In genomic region chr4:55292277-55292676, GRCm38 (mm10) we compare ENCODE assay signal across 9 mouse cellular contexts. TPM values are rescaled to one million over a fixed set of nuclear protein-coding genes. Genes with fewer than 3 reads are reported as not detected.
DNase-seq lines count a peak whose midpoint lies in the region; ATAC-seq and TF ChIP-seq lines count a peak whose summit lies in the region.
"Had no signal": no experiment of that assay in that cellular context is flagged by ENCODE, and none has a peak within 500 bp of the region (broad histone marks: within the 10 kb centered on the region; RNA-seq: fewer than 3 reads in every experiment).

No protein-coding gene starts in this region.

- H3K4me3 ChIP-seq in kidney, adult 2 months (ENCODE audit: insufficient read depth, low read depth, low read length), result no peak overlapping the region
- no peak overlapping the region for H3K4me3 ChIP-seq in kidney, embryonic 14.5 days (ENCODE audit: low read length)
- no peak overlapping the region for H3K4me3 ChIP-seq in ES-Bruce4 (ENCODE audit: low read depth, low read length)
- no peak overlapping the region for H3K4me3 ChIP-seq in liver, embryonic 12.5 days
- H3K4me3 ChIP-seq: embryonic facial prominence, embryonic 15.5 days had no signal

- no peak for TF ChIP-seq EP300 in ES-Bruce4 (IDR thresholded peaks at IDR 0.05; ENCODE audit: insufficient read depth, low read depth, low read length)

- H3K4me1 ChIP-seq in kidney, adult 2 months (ENCODE audit: control insufficient read depth, insufficient read depth, low read length), result no peaks in the 10 kb centered on the region
- peaks cover 2% of the 10 kb centered on the region; the same call in 1 of the 2 replicates for H3K4me1 ChIP-seq in kidney, embryonic 14.5 days (ENCODE audit: control insufficient read depth, insufficient read depth, low read length)
- peaks cover 1% of the 10 kb centered on the region for H3K4me1 ChIP-seq in ES-Bruce4 (ENCODE audit: control insufficient read depth, insufficient read depth, low read length)
- H3K4me1 ChIP-seq in liver, embryonic 12.5 days, result peaks cover 24% of the 10 kb centered on the region

- no peak for TF ChIP-seq POLR2A in kidney, adult 2 months (IDR thresholded peaks at IDR 0.05; ENCODE audit: low read depth, low read length)
- TF ChIP-seq POLR2A in ES-Bruce4 (IDR thresholded peaks at IDR 0.05; ENCODE audit: insufficient read depth, low read length), result no peak

- no peak overlapping the region for H3K27ac ChIP-seq in kidney, adult 2 months (ENCODE audit: insufficient read depth, low read depth, low read length)
- no peak overlapping the region for H3K27ac ChIP-seq in kidney, embryonic 14.5 days (ENCODE audit: low read depth, low read length)
- H3K27ac ChIP-seq in ES-Bruce4 (ENCODE audit: insufficient read depth, low read length), result no peak overlapping the region
- no peak overlapping the region for H3K27ac ChIP-seq in liver, embryonic 12.5 days
- H3K27ac ChIP-seq: embryonic facial prominence, embryonic 15.5 days had no signal

- no peaks in the 10 kb centered on the region for H3K9me3 ChIP-seq in kidney, embryonic 14.5 days (ENCODE audit: control insufficient read depth, low read length)
- no peaks in the 10 kb centered on the region for H3K9me3 ChIP-seq in ES-Bruce4 (replicated peaks; ENCODE audit: control insufficient read depth, insufficient read depth, low read length, poor library complexity, severe bottlenecking)
- no peaks in the 10 kb centered on the region for H3K9me3 ChIP-seq in liver, embryonic 12.5 days (replicated peaks)
- H3K9me3 ChIP-seq: embryonic facial prominence, embryonic 15.5 days had no signal

- DNase-seq in kidney, adult 2 months, result peak; percentile 10
- peak; percentile 67 for DNase-seq in 416B (ENCODE audit: low read depth)
- no peak for DNase-seq in frontal cortex, postnatal 25 days (ENCODE audit: low spot score in 2 of 2)
- DNase-seq in right cerebral cortex, adult 2 months (ENCODE audit: low spot score in 2 of 2), result no peak

- peak; percentile 51 for TF ChIP-seq CTCF in kidney, adult 2 months (conservative IDR thresholded peaks at IDR 0.05; ENCODE audit: insufficient read depth, insufficient read length, low read depth, low read length)
- TF ChIP-seq CTCF in ES-Bruce4 (IDR thresholded peaks at IDR 0.05; ENCODE audit: low read depth, low read length), result peak; percentile 85

- H3K36me3 ChIP-seq in kidney, adult 2 months (ENCODE audit: control insufficient read depth, insufficient read depth, low read length), result no peaks in the 10 kb centered on the region
- H3K36me3 ChIP-seq in kidney, embryonic 14.5 days (ENCODE audit: control insufficient read depth, insufficient read depth, low read length), result no peaks in the 10 kb centered on the region
- no peaks in the 10 kb centered on the region for H3K36me3 ChIP-seq in ES-Bruce4 (ENCODE audit: control insufficient read depth, insufficient read depth, low read length, poor library complexity, severe bottlenecking)
- H3K36me3 ChIP-seq in liver, embryonic 12.5 days, result no peaks in the 10 kb centered on the region
- H3K36me3 ChIP-seq: embryonic facial prominence, embryonic 15.5 days had no signal

- no peak overlapping the region for H3K9ac ChIP-seq in kidney, embryonic 14.5 days (ENCODE audit: low read depth, low read length)
- H3K9ac ChIP-seq in ES-Bruce4 (ENCODE audit: low read depth, poor library complexity, severe bottlenecking), result no peak overlapping the region
- no peak overlapping the region for H3K9ac ChIP-seq in liver, embryonic 12.5 days
- H3K9ac ChIP-seq: embryonic facial prominence, embryonic 15.5 days had no signal

- 90% methylated on average over 5 of the region's 5 CpGs for WGBS in kidney, adult 2 months
- WGBS in kidney, embryonic 14.5 days, result 90% methylated on average over 5 of the region's 5 CpGs
- WGBS in liver, embryonic 12.5 days (ENCODE audit: insufficient replicate concordance), result 51% methylated on average over 5 of the region's 5 CpGs

- no peak for ATAC-seq in kidney, embryonic 14.5 days (ENCODE audit: low FRiP score, low TSS enrichment)
- 0 out of 2 replicates have a peak, but pooled peaks have one; percentile 52 for ATAC-seq in liver, embryonic 12.5 days
- ATAC-seq in frontal cortex, adult (ENCODE audit: low TSS enrichment), result no peak

- no peak overlapping the region for H3K4me2 ChIP-seq in kidney, embryonic 14.5 days (replicated peaks; ENCODE audit: low read depth, low read length)
- H3K4me2 ChIP-seq in liver, embryonic 12.5 days, result no peak overlapping the region
- H3K4me2 ChIP-seq: embryonic facial prominence, embryonic 15.5 days had no signal

- no peaks in the 10 kb centered on the region for H3K27me3 ChIP-seq in kidney, adult 2 months (replicated peaks; ENCODE audit: control insufficient read depth, insufficient read depth, low read length)
- no peaks in the 10 kb centered on the region for H3K27me3 ChIP-seq in kidney, embryonic 14.5 days (ENCODE audit: control insufficient read depth, insufficient read depth, low read length)
- no peaks in the 10 kb centered on the region for H3K27me3 ChIP-seq in ES-Bruce4 (ENCODE audit: control insufficient read depth, insufficient read depth, low read length, poor library complexity, severe bottlenecking)
- H3K27me3 ChIP-seq in liver, embryonic 12.5 days (replicated peaks), result peaks cover 24% of the 10 kb centered on the region
- H3K27me3 ChIP-seq: embryonic facial prominence, embryonic 15.5 days had no signal

RNA-seq across cellular contexts. Expression of gene Rad23b, which starts 57.6 kb away (rescaled TPM):
- 140 and 202 TPM in 2 replicates for polyA plus RNA-seq in kidney, adult 2 months (2012; rRNA removed)
- polyA plus RNA-seq in kidney, embryonic 14.5 days (2014; fragmentation: Nextera tagmentation; extraction: Ambion mirVana), result 65.1 and 90.4 TPM in 2 replicates
- 307 and 313 TPM in 2 replicates for polyA plus RNA-seq in ES-Bruce4 (2011; ENCODE audit: insufficient read depth, insufficient read length, low read depth, missing spikeins)
- polyA plus RNA-seq in liver, embryonic 12.5 days (2016; fragmentation: Nextera tagmentation; extraction: Ambion mirVana), result 65.0 and 65.6 TPM in 2 replicates

Comparison
In these comparisons a context has a peak if more than half of its experiments do, and no peak if none do; other contexts are left out.
1. DNase-seq: peak in kidney, adult 2 months (single experiment) and 416B (single experiment); none in frontal cortex, postnatal 25 days (0 of 2) and right cerebral cortex, adult 2 months (0 of 2).